Mouse (Mus musculus): ENCODE measurements at regions not wholly inside any gene's neighbourhood (a gene's known extent, or its start where the extent isn't known, plus 50 kb on each side); places are given as distances from the start of the nearest gene placed in this dataset.

DNA sequence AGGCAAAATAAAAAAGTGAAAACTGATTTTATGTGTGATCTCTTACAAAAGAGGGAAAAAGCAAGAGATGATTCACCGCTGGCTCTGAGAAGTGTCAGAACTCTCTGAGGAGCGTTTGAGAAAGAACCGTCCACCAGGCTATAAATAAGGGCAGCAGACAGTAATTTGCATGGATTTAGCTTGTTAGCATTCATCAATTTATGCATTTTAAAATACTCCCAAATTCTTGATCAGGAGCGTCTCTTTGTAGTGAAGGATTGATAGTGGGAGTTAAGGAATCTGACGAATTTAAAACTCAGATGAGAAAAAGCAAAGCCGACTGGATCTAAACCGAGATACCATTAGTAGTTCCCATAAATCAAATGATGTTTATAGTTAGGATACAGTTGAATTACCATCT is 146.8 kb upstream of the Gm10295 start:
- DNase-seq: no peak
- no peak for ATAC-seq
- no peaks in the 10 kb centered on the region for H3K4me1 ChIP-seq (ENCODE audit: insufficient read depth)
- H3K9me3 ChIP-seq (ENCODE audit: low read length): no peaks in the 10 kb centered on the region
- no peak overlapping the region for H3K4me3 ChIP-seq (ENCODE audit: low read depth, low read length)
- 84% methylated on average over 7 of the region's 7 CpGs for WGBS
- no peak overlapping the region for H3K9ac ChIP-seq
- H3K4me2 ChIP-seq (ENCODE audit: low read depth): no peak overlapping the region
- no peaks in the 10 kb centered on the region for H3K27me3 ChIP-seq (ENCODE audit: insufficient read depth, low read length)
- no peaks in the 10 kb centered on the region for H3K36me3 ChIP-seq (ENCODE audit: insufficient read depth)
- no peak for TF ChIP-seq CTCF (IDR thresholded peaks at IDR 0.05; ENCODE audit: low read depth)
- no peak overlapping the region for H3K27ac ChIP-seq (ENCODE audit: low read depth, low read length)

DNA sequence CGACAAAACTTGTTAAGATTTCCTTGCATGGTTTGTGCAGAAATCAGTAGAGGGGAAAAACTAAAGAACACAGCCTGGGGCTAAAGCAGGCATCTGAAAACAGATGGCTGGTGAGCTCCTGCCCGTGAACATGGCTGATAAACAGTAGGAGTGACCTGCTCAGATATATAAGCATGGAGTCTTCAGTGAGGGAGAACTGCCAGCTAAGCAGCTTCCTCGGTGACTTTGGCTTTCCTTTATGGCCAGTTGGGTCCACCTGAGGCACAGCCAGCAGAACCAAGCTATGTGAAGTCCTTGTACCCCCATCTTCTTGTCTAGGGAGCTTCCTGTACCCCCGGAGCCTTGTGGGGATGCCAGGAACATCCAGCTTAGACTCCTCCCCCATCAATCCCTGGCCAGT is 139.8 kb upstream of the Gm10295 start:
- no peak for TF ChIP-seq CTCF (IDR thresholded peaks at IDR 0.05; ENCODE audit: low read depth)
- no peaks in the 10 kb centered on the region for H3K27me3 ChIP-seq (ENCODE audit: insufficient read depth, low read length)
- no peaks in the 10 kb centered on the region for H3K9me3 ChIP-seq (ENCODE audit: low read length)
- no peaks in the 10 kb centered on the region for H3K36me3 ChIP-seq (ENCODE audit: insufficient read depth)
- no peak for DNase-seq
- no peaks in the 10 kb centered on the region for H3K4me1 ChIP-seq (ENCODE audit: insufficient read depth)
- H3K4me2 ChIP-seq (ENCODE audit: low read depth): no peak overlapping the region
- ATAC-seq: no peak
- H3K27ac ChIP-seq (ENCODE audit: low read depth, low read length): no peak overlapping the region
- no peak overlapping the region for H3K4me3 ChIP-seq (ENCODE audit: low read depth, low read length)
- 54% methylated on average over 4 of the region's 4 CpGs for WGBS
- no peak overlapping the region for H3K9ac ChIP-seq

DNA sequence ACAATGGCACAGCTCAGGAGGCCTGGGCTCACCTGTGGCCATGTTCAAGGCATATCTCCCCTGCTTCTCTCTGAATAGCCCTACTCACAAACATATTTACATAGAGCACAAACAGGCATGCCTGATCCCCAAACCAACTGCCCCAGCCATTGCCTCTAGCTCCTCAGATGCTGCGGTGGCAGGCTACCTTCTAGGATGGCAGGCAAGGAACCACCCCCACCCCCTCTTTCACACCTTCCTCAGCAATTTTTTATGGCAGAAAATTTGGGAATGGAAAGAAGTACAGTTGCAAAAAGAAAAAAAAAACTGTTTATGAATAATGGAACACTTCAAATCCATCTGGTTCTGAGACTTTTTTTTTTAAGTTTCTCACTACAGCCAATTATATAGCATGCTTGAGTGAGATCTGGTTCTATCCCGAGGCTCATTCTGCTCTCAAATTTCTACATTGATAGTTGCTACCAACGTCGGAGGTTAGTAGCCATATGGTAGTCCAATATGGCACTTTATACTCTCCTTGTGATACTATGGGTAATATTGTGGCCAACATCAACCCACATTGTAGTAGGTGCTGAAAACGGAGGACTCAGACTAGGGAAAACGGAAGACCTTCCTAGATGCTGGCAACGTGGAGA is 136.8 kb upstream of the Gm10295 start:
- ATAC-seq (peak; percentile 90), DNase-seq (peak; percentile 62)
- no peak overlapping the region for H3K4me3 ChIP-seq (ENCODE audit: low read depth, low read length)
- no peaks in the 10 kb centered on the region for H3K9me3 ChIP-seq (ENCODE audit: low read length)
- no peaks in the 10 kb centered on the region for H3K27me3 ChIP-seq (ENCODE audit: insufficient read depth, low read length)
- 56% methylated on average over 7 of the region's 7 CpGs for WGBS
- no peaks in the 10 kb centered on the region for H3K4me1 ChIP-seq (ENCODE audit: insufficient read depth)
- TF ChIP-seq CTCF (IDR thresholded peaks at IDR 0.05; ENCODE audit: low read depth): no peak
- no peak overlapping the region for H3K4me2 ChIP-seq (ENCODE audit: low read depth)
- peak overlapping the region; percentile 24; the same call in 1 of the 2 replicates for H3K27ac ChIP-seq (ENCODE audit: low read depth, low read length)
- H3K9ac ChIP-seq: no peak overlapping the region
- H3K36me3 ChIP-seq (ENCODE audit: insufficient read depth): no peaks in the 10 kb centered on the region

DNA sequence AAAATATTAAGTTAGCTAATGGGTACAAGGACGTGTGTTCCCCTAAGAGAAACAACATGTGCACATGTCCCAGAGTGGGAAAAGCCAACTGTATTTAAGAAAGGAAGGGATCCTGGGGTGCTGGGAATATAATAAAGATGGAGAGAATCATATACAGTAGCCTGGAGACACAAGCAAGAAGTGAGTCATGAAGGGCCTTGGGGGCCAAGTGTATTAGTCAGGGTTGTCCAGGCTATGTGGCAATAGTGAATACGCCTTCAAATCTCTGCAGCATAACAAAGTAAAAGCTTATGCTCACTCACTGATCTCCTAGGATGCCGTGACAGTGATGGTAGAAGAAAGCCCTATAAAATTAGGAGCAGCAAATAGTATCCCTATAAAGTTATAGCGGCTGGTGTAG is 124.1 kb upstream of the Gm10295 start:
- 85% methylated on average over 4 of the region's 4 CpGs for WGBS
- DNase-seq: no peak

DNA sequence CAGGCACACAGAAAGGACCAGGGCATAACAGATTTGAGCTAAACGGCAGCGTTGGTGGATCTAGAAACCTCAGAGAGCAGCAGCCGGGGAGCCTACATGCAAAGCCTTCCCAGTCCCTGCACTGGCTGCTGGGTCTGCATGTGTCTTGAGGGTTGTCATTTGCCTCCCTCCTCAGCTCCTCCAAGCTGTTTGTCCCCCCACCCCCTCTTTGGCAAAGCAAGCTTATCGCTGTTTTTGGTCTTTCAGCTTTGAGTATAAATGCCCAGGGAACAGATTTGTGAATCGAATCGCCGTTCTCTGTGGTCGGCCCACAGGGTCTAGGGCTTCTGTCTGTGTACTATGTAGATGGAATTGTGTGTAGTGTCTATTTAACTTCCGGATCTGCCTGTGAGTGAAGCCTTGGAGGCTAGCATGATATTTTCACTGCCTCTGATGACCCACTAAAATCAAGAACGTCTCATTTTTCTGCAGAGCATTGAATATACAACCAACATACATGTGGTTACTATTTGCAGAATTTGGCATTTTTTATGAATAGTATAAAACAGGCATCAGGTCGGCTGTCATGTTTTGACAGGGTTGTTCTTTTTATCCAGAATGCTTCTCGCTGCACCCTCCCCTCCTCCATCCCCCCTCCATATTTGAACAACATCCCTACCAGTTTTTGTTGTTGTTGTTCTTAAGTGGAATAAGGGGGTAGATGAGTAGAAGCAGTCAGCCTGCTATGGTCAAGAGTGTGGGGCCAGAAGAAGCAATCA is 121.3 kb upstream of the Gm10295 start:
- Histone ChIP-seq H3K27me3 (ENCODE audit: insufficient read depth, low read length) (no peaks in the 10 kb centered on the region), H3K27ac (ENCODE audit: low read depth, low read length) (peak overlapping the region; percentile 75), H3K9ac (no peak overlapping the region), H3K36me3 (ENCODE audit: insufficient read depth) (no peaks in the 10 kb centered on the region), H3K9me3 (ENCODE audit: low read length) (no peaks in the 10 kb centered on the region), H3K4me2 (ENCODE audit: low read depth) (no peak overlapping the region), H3K4me3 (ENCODE audit: low read depth, low read length) (no peak overlapping the region), H3K4me1 (ENCODE audit: insufficient read depth) (peaks cover 8% of the 10 kb centered on the region; the same call in 1 of the 2 replicates)
- no peak for TF ChIP-seq CTCF (IDR thresholded peaks at IDR 0.05; ENCODE audit: low read depth)
- DNase-seq (peak; percentile 71), ATAC-seq (peak; percentile 92)
- WGBS: 52% methylated on average over 12 of the region's 12 CpGs

More for the DNA sequence above, 124.1 kb upstream of the Gm10295 start:
- Histone ChIP-seq H3K4me3 (ENCODE audit: low read depth, low read length) (no peak overlapping the region), H3K27me3 (ENCODE audit: insufficient read depth, low read length) (no peaks in the 10 kb centered on the region), H3K36me3 (ENCODE audit: insufficient read depth) (no peaks in the 10 kb centered on the region), H3K27ac (ENCODE audit: low read depth, low read length) (no peak overlapping the region), H3K9ac (no peak overlapping the region), H3K4me1 (ENCODE audit: insufficient read depth) (peaks cover 8% of the 10 kb centered on the region; the same call in 1 of the 2 replicates), H3K9me3 (ENCODE audit: low read length) (no peaks in the 10 kb centered on the region), H3K4me2 (ENCODE audit: low read depth) (no peak overlapping the region)
- no peak for ATAC-seq
- no peak for TF ChIP-seq CTCF (IDR thresholded peaks at IDR 0.05; ENCODE audit: low read depth)

DNA sequence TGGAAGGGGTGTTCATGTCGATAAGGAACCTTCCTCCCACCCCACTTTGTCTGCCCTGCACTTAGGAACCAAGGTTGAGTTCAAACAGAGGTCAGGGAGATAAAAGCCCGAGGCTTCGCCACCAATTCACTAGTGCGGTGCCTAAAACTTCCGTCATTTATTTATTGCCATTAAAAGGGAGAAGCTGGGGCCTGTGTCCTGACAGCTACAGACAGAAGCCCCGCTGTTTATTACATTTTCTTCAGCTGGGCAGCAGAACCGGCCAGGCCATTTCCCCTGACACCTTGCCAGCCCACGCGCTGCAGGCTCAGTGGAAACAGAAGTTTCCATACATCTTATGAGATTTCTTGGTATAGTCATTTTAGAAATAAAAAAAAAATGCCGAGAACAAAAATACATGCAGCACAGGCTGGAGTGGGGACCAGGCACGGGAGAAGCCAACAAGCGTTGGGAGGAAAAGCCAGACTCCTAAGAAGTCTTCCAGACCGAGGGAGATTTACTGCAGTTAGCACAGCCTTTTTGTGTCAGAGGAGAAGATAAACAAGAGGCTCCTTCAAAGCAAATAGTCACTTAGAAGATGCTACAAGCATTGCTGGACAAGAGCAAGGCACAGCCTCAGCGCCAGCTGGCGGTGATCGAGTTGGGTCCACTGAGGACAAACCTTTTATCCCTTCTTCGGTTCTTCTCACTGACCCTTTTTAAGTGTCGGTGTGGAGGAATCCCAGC is 120.5 kb upstream of the Gm10295 start:
- Histone ChIP-seq H3K27ac (ENCODE audit: low read depth, low read length) (peak overlapping the region; percentile 75), H3K9me3 (ENCODE audit: low read length) (no peaks in the 10 kb centered on the region), H3K4me1 (ENCODE audit: insufficient read depth) (peaks cover 8% of the 10 kb centered on the region; the same call in 1 of the 2 replicates), H3K36me3 (ENCODE audit: insufficient read depth) (no peaks in the 10 kb centered on the region), H3K27me3 (ENCODE audit: insufficient read depth, low read length) (no peaks in the 10 kb centered on the region), H3K4me3 (ENCODE audit: low read depth, low read length) (no peak overlapping the region), H3K9ac (no peak overlapping the region), H3K4me2 (ENCODE audit: low read depth) (no peak overlapping the region)
- ATAC-seq (peak; percentile 53), DNase-seq (peak; percentile 26)
- TF ChIP-seq CTCF (IDR thresholded peaks at IDR 0.05; ENCODE audit: low read depth): no peak
- WGBS: 51% methylated on average over 18 of the region's 18 CpGs

DNA sequence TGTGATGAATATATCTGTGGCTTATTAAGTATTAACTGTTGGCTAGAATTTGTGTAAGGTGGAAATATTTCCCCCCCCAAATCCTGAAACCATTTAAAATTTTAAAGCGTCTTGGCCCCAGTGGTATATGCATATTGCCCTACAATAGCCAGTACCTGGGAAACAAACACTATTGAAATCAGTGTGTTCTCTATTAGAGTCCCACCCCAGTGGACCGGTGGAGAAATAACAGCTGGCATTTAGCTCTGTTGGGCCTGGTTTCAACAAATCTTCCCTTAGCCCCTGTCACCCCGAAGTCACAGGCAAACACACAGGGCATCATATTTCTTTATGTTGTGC is 120.0 kb upstream of the Gm10295 start:
- peaks cover 8% of the 10 kb centered on the region; the same call in 1 of the 2 replicates for H3K4me1 ChIP-seq (ENCODE audit: insufficient read depth)
- no peak for DNase-seq
- no peak overlapping the region for H3K9ac ChIP-seq
- H3K4me2 ChIP-seq (ENCODE audit: low read depth): no peak overlapping the region
- peak overlapping the region; percentile 75; the same call in 1 of the 2 replicates for H3K27ac ChIP-seq (ENCODE audit: low read depth, low read length)
- no peaks in the 10 kb centered on the region for H3K27me3 ChIP-seq (ENCODE audit: insufficient read depth, low read length)
- ATAC-seq: no peak
- H3K36me3 ChIP-seq (ENCODE audit: insufficient read depth): no peaks in the 10 kb centered on the region
- no peak overlapping the region for H3K4me3 ChIP-seq (ENCODE audit: low read depth, low read length)
- TF ChIP-seq CTCF (IDR thresholded peaks at IDR 0.05; ENCODE audit: low read depth): no peak
- WGBS: 56% methylated on average over 3 of the region's 3 CpGs
- no peaks in the 10 kb centered on the region for H3K9me3 ChIP-seq (ENCODE audit: low read length)

Measured in forebrain, postnatal 0 days (tissue).